Mouse (Mus musculus) urinary bladder, postnatal 0 days (tissue): Measurements from ENCODE around the gene Psip1. TPM values are rescaled to one million over a fixed set of nuclear protein-coding genes. Genes with fewer than 3 reads are reported as not detected.

Experiments
- polyA plus RNA-seq: library from polyadenylated mRNA; unstranded; fragments of >200 nt; fragmentation: Nextera tagmentation; extraction: Ambion mirVana; gene quantifications from 2 replicates; pipeline ENCODE4 v1.2.1, GENCODE M21; 2015

The Psip1 gene
- polyA plus RNA-seq: 38.7 and 47.1 TPM in 2 replicates

GRCm38 (mm10) chr4:83486117-83486901 is at the start of gene Psip1:
Gene Psip1, minus strand, starts transcription at chr4:83486459.

GRCm38 (mm10) chr4:83524843-83525689 is 38.8 kb upstream of the Psip1 start, which contains the start of gene Ccdc171:
Gene Ccdc171, plus strand, starts transcription at chr4:83525545.

GRCm38 (mm10) chr4:83417160-83417819 is 69.0 kb downstream of the Psip1 start, which contains the start of gene Snapc3:
Gene Snapc3, plus strand, starts transcription at chr4:83417724.

Other genes starting within 250 kb of the Psip1 start
- gene Ttc39b, start 162.2 kb downstream of the Psip1 start, polyA plus RNA-seq: 6.4 and 7.7 TPM in 2 replicates
- 24.9 and 25.4 TPM in 2 replicates for gene Snapc3, start 68.7 kb downstream of the Psip1 start, polyA plus RNA-seq
- 0.99 and 1.3 TPM in 2 replicates for gene Ccdc171, start 39.1 kb upstream of the Psip1 start, polyA plus RNA-seq